Mouse (Mus musculus) embryonic facial prominence, embryonic 12.5 days (tissue): Measurements from ENCODE around the gene Zfp36l1. TPM values are rescaled to one million over a fixed set of nuclear protein-coding genes. Genes with fewer than 3 reads are reported as not detected.

Experiments used
- ATAC-seq: fragments of 200-750 bp; cut with Nextera tagmentation; 2 replicates; pipeline ENCODE4 v1.8.0; 2017; ENCODE audit not compliant: insufficient number of reproducible peaks, insufficient read depth, low FRiP score, low TSS enrichment
- H3K27ac ChIP-seq: fragments of 300-500 bp; sonication (generic); 2 replicates; pipeline ENCODE4 v1.5.1; 2016; ENCODE audit warnings: mild to moderate bottlenecking
- H3K27me3 ChIP-seq: fragments of 300-500 bp; sonication (generic); 2 replicates; pipeline ENCODE4 v1.6.1; 2016; ENCODE audit warnings: mild to moderate bottlenecking, moderate library complexity
- H3K36me3 ChIP-seq: fragments of 300-500 bp; sonication (generic); 2 replicates; pipeline ENCODE4 v1.6.1; 2016; ENCODE audit warnings: mild to moderate bottlenecking
- H3K4me1 ChIP-seq: fragments of 300-500 bp; sonication (generic); 2 replicates; pipeline ENCODE4 v1.6.1; 2016
- H3K4me2 ChIP-seq: fragments of 300-500 bp; sonication (generic); replicated peaks from 2 replicates; pipeline ENCODE4 v1.6.1; 2016; ENCODE audit warnings: mild to moderate bottlenecking, moderate library complexity
- H3K4me3 ChIP-seq: fragments of 300-500 bp; sonication (generic); 2 replicates; pipeline ENCODE4 v1.5.1; 2016; ENCODE audit warnings: mild to moderate bottlenecking
- H3K9ac ChIP-seq: fragments of 300-500 bp; sonication (generic); 2 replicates; pipeline ENCODE4 v1.6.1; 2016; ENCODE audit warnings: mild to moderate bottlenecking, moderate library complexity
- H3K9me3 ChIP-seq: fragments of 300-500 bp; sonication (generic); 2 replicates; pipeline ENCODE4 v1.6.1; 2016; ENCODE audit warnings: mild to moderate bottlenecking, moderate library complexity
- WGBS: fragments of 180-500 bp; shearing (Covaris S2); methylation state at CpG from one replicate; pipeline ENCODE4 v1.1.7; 2016; 5-methylcytosine and 5-hydroxymethylcytosine counted together
- polyA plus RNA-seq: library from polyadenylated mRNA; unstranded; fragments of >200 nt; fragmentation: Nextera tagmentation; extraction: Ambion mirVana; gene quantifications from 2 replicates; pipeline ENCODE4 v1.2.1, GENCODE M21; 2016

The Zfp36l1 gene
- polyA plus RNA-seq, 1 experiment from 2014 or later = 124 TPM

DNA sequence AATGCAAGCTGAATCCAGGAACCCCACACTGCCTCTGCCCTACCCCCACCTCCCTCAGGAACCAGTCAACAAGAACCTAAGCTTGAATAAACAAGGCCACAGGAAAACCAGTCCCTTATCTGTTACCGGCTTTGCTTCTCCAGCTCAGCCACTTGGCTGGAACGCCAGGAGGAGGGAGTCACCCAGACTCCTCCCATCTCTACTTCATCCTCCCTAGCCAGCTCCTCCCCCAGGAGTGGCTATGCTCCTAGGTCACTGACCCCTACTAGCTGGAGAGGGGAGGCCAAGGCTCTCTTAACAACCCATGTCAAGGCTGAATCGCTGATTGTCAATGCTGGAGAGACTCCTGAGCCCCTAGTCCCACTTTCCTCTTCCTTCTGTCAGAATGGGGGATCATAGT is 28.9 kb downstream of the Zfp36l1 start:
- no peak overlapping the region for H3K9ac ChIP-seq
- WGBS = 12% methylated on average over 3 of the region's 3 CpGs
- H3K4me3 ChIP-seq = no peak overlapping the region
- H3K9me3 ChIP-seq = no peaks in the 10 kb centered on the region
- no peak overlapping the region for H3K4me2 ChIP-seq
- peaks cover 25% of the 10 kb centered on the region for H3K4me1 ChIP-seq
- H3K36me3 ChIP-seq = no peaks in the 10 kb centered on the region
- H3K27me3 ChIP-seq = no peaks in the 10 kb centered on the region
- peak; percentile 13; the same call in 1 of the 2 replicates for ATAC-seq
- peak overlapping the region; percentile 78 for H3K27ac ChIP-seq

DNA sequence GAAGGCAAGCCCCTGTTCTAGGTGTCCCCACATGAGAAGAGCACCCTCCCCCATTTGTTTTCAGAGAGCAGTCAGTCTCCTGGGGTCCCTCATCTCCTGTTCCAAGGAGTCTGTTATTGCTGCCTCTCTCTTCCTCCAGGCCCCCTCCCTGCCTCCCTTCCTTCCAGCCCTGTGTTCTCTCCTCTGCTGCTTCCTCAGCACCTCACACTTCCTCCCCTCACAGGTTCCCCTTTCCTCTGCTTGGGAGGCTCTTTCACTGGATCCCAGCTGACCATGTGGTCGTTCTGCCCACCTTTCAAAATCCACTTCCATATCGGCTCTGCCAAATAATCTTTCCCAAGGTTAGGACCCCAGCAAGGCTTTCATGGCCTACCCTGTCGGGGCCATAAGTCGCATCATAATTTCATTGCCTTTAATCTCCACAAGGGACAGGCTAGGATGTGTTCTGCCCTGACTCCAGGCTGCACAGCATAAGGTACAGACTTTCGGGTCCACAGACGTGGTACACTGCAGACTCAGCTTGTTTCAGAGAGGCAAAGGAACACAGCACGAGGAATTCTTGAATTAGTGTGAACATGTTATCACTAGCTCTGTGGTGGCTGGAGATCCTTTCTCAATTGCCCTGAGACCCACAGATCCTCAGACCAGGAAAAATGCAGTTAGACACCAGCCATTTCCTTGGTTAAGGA is 29.5 kb downstream of the Zfp36l1 start:
- H3K27ac ChIP-seq = peak overlapping the region; percentile 78; the same call in 1 of the 2 replicates
- H3K4me3 ChIP-seq = no peak overlapping the region
- no peaks in the 10 kb centered on the region for H3K27me3 ChIP-seq
- H3K4me1 ChIP-seq = peaks cover 25% of the 10 kb centered on the region
- H3K4me2 ChIP-seq = no peak overlapping the region
- H3K36me3 ChIP-seq = no peaks in the 10 kb centered on the region
- no peaks in the 10 kb centered on the region for H3K9me3 ChIP-seq
- no peak overlapping the region for H3K9ac ChIP-seq
- WGBS = 57% methylated on average over 7 of the region's 7 CpGs
- ATAC-seq = no peak

DNA sequence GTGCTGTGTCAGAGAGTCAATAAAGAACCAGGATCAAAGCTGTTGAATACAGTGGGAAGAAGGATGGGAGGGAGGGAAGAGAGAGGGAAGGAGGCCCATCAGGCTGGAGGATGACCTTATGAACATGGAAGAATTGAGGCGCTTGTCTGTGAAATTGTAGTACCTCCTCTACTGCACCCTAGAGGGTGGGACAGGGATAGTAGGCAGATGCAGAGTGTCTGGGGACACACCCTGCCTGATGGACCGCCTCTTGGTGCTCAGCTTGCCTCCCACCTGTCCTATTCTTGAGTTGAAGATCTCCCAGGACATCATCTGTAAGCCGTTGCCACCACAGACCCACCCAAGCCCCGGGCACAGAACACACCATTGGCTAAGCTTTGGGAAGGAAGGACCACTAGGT is 30.1 kb downstream of the Zfp36l1 start:
- ATAC-seq = no peak
- H3K27ac ChIP-seq = peak overlapping the region; percentile 78; the same call in 1 of the 2 replicates

DNA sequence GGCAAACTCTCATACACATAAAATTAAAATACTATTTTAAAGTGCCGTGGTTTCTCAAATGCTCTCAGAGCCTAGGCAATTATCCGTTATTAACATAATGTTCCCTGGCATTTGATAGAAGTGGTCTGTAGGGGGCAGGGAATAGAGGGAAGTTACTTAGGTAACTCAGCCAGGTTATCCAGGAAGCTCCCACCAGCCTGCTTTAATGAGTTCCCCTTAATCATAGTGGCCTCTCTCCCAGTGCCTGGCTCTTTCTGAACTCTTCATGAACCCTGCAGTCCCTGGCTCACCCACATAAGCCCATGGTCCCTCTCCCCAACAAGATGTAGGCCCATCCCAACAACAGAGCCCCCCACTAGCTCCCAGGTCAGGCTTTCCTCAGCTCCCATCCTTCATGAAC is 31.4 kb downstream of the Zfp36l1 start:
- ATAC-seq = no peak
- no peak overlapping the region for H3K9ac ChIP-seq
- no peak overlapping the region for H3K4me2 ChIP-seq
- 75% methylated on average over 2 of the region's 2 CpGs for WGBS
- H3K9me3 ChIP-seq = no peaks in the 10 kb centered on the region
- H3K4me1 ChIP-seq = peaks cover 25% of the 10 kb centered on the region
- no peak overlapping the region for H3K27ac ChIP-seq
- no peaks in the 10 kb centered on the region for H3K36me3 ChIP-seq
- H3K4me3 ChIP-seq = no peak overlapping the region
- H3K27me3 ChIP-seq = no peaks in the 10 kb centered on the region

More for the DNA sequence above, 30.1 kb downstream of the Zfp36l1 start:
- Histone ChIP-seq H3K36me3 (no peaks in the 10 kb centered on the region), H3K4me2 (no peak overlapping the region), H3K4me3 (no peak overlapping the region), H3K4me1 (peaks cover 25% of the 10 kb centered on the region), H3K9ac (no peak overlapping the region), H3K9me3 (no peaks in the 10 kb centered on the region), H3K27me3 (no peaks in the 10 kb centered on the region)
- WGBS = 91% methylated on average over 4 of the region's 4 CpGs

DNA sequence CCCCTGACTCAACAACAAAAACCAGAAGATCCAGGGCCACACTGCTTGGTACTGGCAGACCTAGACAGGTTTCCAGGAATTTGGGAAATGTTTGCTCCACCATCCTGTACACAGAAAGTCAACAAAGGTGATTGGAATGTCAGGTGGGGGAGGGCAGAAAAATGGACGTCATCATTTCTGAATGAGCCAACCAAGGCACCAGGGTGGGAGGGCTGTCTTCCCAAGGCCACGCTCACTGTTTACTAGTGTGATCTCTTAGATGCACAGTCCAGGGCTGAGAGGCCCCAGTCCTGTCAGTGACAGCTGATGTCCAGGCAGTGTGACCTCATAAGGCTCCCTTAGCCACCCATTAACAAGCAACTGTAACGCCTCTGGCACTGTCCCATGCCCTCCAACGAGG is 32.9 kb downstream of the Zfp36l1 start:
- H3K4me1 ChIP-seq = peaks cover 23% of the 10 kb centered on the region
- no peak overlapping the region for H3K9ac ChIP-seq
- no peak overlapping the region for H3K4me2 ChIP-seq
- ATAC-seq = no peak
- H3K4me3 ChIP-seq = no peak overlapping the region
- no peaks in the 10 kb centered on the region for H3K9me3 ChIP-seq
- no peak overlapping the region for H3K27ac ChIP-seq
- H3K27me3 ChIP-seq = no peaks in the 10 kb centered on the region
- 83% methylated on average over 4 of the region's 4 CpGs for WGBS
- H3K36me3 ChIP-seq = no peaks in the 10 kb centered on the region

DNA sequence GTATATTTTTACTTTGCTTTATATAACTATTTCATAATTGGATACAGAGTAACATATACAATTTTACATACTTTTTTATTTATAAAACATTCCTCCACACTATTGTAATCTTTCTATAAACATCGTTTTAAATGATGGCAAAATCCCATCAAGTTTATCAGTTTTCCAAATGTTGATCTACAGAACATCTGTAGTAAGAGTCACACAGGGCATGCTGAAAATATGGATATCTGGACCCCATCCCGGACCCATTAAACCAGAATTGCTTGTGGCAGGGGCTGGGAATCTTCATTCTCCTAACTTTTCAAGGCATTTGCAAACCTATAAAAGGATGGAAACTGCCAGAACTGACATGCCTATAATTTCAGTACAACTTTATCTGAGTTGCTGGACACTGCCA is 38.5 kb downstream of the Zfp36l1 start:
- no peak for ATAC-seq
- no peak overlapping the region for H3K9ac ChIP-seq
- no peaks in the 10 kb centered on the region for H3K36me3 ChIP-seq
- H3K27ac ChIP-seq = no peak overlapping the region
- H3K4me3 ChIP-seq = no peak overlapping the region
- 81% methylated on average over 2 of the region's 2 CpGs for WGBS
- no peaks in the 10 kb centered on the region for H3K27me3 ChIP-seq
- H3K9me3 ChIP-seq = no peaks in the 10 kb centered on the region
- H3K4me1 ChIP-seq = no peaks in the 10 kb centered on the region
- H3K4me2 ChIP-seq = no peak overlapping the region

DNA sequence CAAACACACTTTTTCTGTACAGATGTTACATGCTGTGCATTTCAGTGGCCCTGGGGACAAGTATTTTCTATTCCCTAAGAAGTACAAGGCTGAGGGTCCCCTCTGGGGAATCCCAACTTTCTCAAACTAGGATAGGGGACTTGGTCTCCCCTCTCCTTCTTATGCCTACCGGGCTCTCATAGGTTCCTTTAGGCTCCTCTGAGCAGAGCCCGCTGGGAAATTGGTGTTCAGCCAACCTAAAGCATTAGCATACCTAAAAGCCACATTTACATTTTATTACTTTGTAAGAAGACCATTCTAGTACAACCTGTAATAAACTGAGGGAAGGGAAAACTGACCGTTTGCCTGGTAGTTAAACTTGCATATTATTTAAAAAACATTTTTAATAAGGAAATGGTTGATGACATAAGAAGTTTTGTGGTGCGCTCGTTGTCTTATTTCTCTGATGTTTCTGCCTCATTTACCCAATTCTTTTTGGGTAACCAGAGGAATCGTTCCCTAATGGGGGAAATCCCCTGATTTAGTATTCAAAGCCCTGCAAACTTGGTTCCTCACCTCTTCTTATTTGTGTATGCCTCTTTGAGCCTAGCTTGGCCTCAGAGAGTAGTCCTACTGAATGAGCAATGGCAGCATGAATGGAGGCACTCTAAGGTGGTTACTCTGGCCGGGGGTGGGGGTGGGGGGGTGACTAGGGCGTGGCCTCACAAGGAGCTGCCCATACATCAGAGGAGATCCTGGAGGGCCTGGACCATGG is 42.1 kb downstream of the Zfp36l1 start:
- Histone ChIP-seq H3K4me2 (no peak overlapping the region), H3K36me3 (no peaks in the 10 kb centered on the region), H3K4me3 (no peak overlapping the region), H3K9me3 (no peaks in the 10 kb centered on the region), H3K27ac (no peak overlapping the region), H3K27me3 (no peaks in the 10 kb centered on the region), H3K4me1 (no peaks in the 10 kb centered on the region), H3K9ac (no peak overlapping the region)
- ATAC-seq = no peak
- WGBS = 58% methylated on average over 8 of the region's 8 CpGs

DNA sequence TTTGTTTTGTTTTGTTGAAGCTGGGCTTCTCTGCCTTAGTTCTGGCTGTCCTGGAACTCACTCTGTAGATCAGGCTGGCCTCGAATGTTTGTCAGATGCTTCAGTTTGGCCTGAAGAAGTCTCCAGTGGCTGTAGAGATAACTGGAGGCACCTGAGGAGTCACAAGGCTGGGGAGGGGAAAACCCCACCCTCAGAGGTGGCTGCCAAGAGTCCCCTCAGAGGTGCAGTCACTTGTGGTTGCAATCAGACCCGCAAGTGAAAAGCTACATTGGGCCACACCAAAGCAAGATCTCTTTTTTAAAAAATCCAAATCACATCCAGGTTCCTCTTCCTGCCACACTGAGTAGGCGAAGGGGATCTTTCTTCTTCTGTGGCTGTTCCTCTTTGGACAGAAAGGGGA is 43.8 kb downstream of the Zfp36l1 start:
- H3K36me3 ChIP-seq = no peaks in the 10 kb centered on the region
- no peak overlapping the region for H3K9ac ChIP-seq
- no peak overlapping the region for H3K27ac ChIP-seq
- 81% methylated on average over 3 of the region's 3 CpGs for WGBS
- no peak for ATAC-seq
- peaks cover 7% of the 10 kb centered on the region for H3K4me1 ChIP-seq
- no peaks in the 10 kb centered on the region for H3K9me3 ChIP-seq
- no peaks in the 10 kb centered on the region for H3K27me3 ChIP-seq
- no peak overlapping the region for H3K4me2 ChIP-seq
- no peak overlapping the region for H3K4me3 ChIP-seq

DNA sequence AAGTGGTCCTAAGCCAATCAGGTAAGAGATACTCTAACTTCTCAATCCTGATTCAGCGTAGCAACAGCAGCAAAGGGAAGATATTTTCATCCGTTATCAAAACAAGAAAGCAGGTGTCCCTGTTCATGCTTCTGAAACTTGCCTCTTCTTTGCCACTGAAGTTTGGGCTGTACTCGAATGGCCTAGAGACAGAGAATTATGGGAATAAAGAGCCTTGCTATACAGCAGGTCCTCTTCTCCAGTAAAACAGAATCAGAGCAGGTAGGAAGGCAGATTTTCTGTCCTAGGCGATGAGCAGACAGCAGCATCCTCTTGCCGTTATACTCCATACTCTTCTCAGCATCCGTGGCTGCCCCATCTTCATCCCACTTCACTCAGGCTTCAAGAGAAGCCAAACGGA is 44.8 kb downstream of the Zfp36l1 start:
- WGBS = 73% methylated on average over 7 of the region's 7 CpGs
- no peak overlapping the region for H3K4me2 ChIP-seq
- H3K4me3 ChIP-seq = no peak overlapping the region
- no peaks in the 10 kb centered on the region for H3K27me3 ChIP-seq
- no peak for ATAC-seq
- H3K27ac ChIP-seq = no peak overlapping the region
- no peak overlapping the region for H3K9ac ChIP-seq
- no peaks in the 10 kb centered on the region for H3K36me3 ChIP-seq
- peaks cover 17% of the 10 kb centered on the region for H3K4me1 ChIP-seq
- no peaks in the 10 kb centered on the region for H3K9me3 ChIP-seq

DNA sequence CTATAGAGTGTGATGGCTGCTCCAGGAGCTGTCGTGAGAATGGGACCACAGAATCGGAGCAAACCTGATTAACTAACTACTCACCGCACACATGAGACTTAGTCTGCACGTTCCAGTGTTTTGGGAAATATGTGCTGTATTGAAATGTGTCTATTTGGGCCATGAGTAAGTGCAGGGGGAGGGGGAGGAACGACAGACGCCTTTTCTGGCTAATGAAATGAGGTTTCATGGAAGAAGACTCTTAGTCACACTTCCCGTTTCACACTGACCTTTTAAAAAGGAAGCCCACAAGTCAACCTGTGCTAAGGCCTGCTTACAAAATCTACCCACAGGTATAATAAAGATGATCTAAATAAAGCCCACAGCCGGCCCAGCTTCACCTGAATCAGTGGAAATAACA is 47.8 kb downstream of the Zfp36l1 start:
- Histone ChIP-seq H3K4me1 (peaks cover 41% of the 10 kb centered on the region), H3K4me3 (no peak overlapping the region), H3K9ac (no peak overlapping the region), H3K27me3 (no peaks in the 10 kb centered on the region), H3K27ac (no peak overlapping the region), H3K9me3 (no peaks in the 10 kb centered on the region), H3K36me3 (no peaks in the 10 kb centered on the region), H3K4me2 (no peak overlapping the region)
- WGBS = 83% methylated on average over 8 of the region's 8 CpGs
- no peak for ATAC-seq

DNA sequence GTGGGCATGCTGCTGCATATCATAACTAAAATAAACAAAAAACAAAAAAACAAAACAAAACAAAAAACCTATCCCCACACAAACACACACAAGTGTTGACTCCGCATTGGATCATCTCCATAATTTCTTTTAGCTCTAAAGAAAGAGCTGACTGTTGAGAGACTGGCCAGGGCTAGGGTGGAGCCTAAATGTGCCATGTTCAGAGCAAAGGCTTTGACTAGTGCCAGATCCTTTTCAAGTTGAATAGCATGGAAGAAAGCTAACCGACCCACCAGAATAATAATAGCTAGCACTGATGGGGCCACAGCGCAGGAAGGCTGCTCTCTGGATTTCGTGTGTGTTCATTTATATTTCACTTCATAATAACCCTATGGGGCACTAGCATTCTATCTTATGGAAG is 48.5 kb downstream of the Zfp36l1 start:
- H3K36me3 ChIP-seq = no peaks in the 10 kb centered on the region
- H3K4me1 ChIP-seq = peaks cover 45% of the 10 kb centered on the region
- 0 out of 2 replicates have a peak overlapping the region, but pooled peaks have one; percentile 95 for H3K27ac ChIP-seq
- ATAC-seq = no peak
- no peaks in the 10 kb centered on the region for H3K9me3 ChIP-seq
- H3K4me3 ChIP-seq = no peak overlapping the region
- no peak overlapping the region for H3K9ac ChIP-seq
- no peak overlapping the region for H3K4me2 ChIP-seq
- H3K27me3 ChIP-seq = no peaks in the 10 kb centered on the region
- 79% methylated on average over 4 of the region's 4 CpGs for WGBS
